Mouse (Mus musculus) hindbrain, embryonic 12.5 days (tissue): ENCODE results near the gene Vwa7. TPM values are rescaled to one million over a fixed set of nuclear protein-coding genes. Genes with fewer than 3 reads are reported as not detected.
A peak's percentile ranks its signal among the peaks of the same experiment; 100 is the strongest.
"Not testable (repeated sequence)": the region's sequence is repeated elsewhere in the genome, so short reads cannot be mapped to it uniquely, and the experiment has no call there.

Experiments used
- ATAC-seq: fragments of 200-750 bp; cut with Nextera tagmentation; 2 replicates; pipeline ENCODE4 v1.8.0; 2017; ENCODE audit warnings: moderate TSS enrichment; ENCODE audit not compliant: low FRiP score
- H3K27ac ChIP-seq: fragments of 300-500 bp; sonication (generic); 2 replicates; pipeline ENCODE4 v1.5.1; 2016; ENCODE audit warnings: mild to moderate bottlenecking
- H3K27me3 ChIP-seq: fragments of 300-500 bp; sonication (generic); 2 replicates; pipeline ENCODE4 v1.6.1; 2016; ENCODE audit warnings: mild to moderate bottlenecking
- H3K36me3 ChIP-seq: fragments of 300-500 bp; sonication (generic); 2 replicates; pipeline ENCODE4 v1.6.1; 2016; ENCODE audit warnings: mild to moderate bottlenecking
- H3K4me1 ChIP-seq: fragments of 300-500 bp; sonication (generic); 2 replicates; pipeline ENCODE4 v1.6.1; 2016
- H3K4me2 ChIP-seq: fragments of 300-500 bp; sonication (generic); replicated peaks from 2 replicates; pipeline ENCODE4 v1.6.1; 2016; ENCODE audit warnings: mild to moderate bottlenecking
- H3K4me3 ChIP-seq: fragments of 300-500 bp; sonication (generic); 2 replicates; pipeline ENCODE4 v1.5.1; 2016; ENCODE audit warnings: mild to moderate bottlenecking
- H3K9ac ChIP-seq: fragments of 300-500 bp; sonication (generic); 2 replicates; pipeline ENCODE4 v1.6.1; 2016; ENCODE audit warnings: mild to moderate bottlenecking, moderate library complexity
- H3K9me3 ChIP-seq: fragments of 300-500 bp; sonication (generic); replicated peaks from 2 replicates; pipeline ENCODE4 v1.6.1; 2016; ENCODE audit warnings: mild to moderate bottlenecking
- WGBS: fragments of 180-500 bp; shearing (Covaris S2); methylation state at CpG from one replicate; pipeline ENCODE4 v1.1.7; 2016; 5-methylcytosine and 5-hydroxymethylcytosine counted together
- polyA plus RNA-seq: library from polyadenylated mRNA; unstranded; fragments of >200 nt; fragmentation: Nextera tagmentation; extraction: Ambion mirVana; gene quantifications from 2 replicates; pipeline ENCODE4 v1.2.1, GENCODE M21; 2016

Gene Vwa7
- polyA plus RNA-seq, 1 experiment from 2014 or later: 0.12 TPM

DNA sequence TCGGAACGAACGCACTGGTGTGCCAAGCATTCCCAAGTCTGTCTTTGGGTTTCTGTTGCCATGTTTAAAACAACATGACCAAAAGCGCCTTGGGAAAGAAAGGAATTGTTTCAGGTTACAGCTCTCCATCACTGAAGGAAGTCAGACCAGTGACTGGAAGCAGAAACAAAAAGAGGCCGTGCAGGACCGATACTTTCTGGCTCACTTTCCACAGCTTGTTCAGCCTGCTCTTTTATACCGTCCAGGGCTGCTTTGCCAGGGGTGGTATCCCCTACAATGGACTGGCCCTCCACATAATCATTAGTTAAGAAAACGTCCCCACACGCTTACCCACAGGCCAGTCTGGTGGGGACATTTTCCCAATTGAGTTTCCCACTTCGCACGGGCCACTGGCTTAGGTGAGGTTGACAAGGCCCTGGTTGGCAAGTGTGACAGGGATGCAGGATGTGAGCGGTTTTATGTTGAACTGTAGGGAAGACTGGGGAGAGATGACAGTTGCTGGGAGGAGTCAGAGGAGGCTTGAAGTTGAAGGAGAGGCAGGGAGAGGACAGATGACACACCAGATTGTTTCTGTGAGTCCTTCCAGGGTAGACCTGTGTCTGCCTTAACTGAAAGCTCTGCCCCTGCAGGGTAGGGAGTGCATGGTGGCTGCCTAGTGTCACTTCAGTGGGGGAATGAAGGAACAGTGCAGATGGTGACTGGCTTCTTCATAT lies 14.1 kb upstream of the Vwa7 start:
- peak overlapping the region; percentile 92 for H3K27ac ChIP-seq
- H3K9me3 ChIP-seq: no peaks in the 10 kb centered on the region
- peaks cover 40% of the 10 kb centered on the region for H3K36me3 ChIP-seq
- WGBS: 14% methylated on average over 12 of the region's 12 CpGs
- peak overlapping the region; percentile 96 for H3K9ac ChIP-seq
- peak overlapping the region; percentile 89 for H3K4me3 ChIP-seq
- H3K27me3 ChIP-seq: no peaks in the 10 kb centered on the region
- H3K4me2 ChIP-seq: peak overlapping the region; percentile 100
- ATAC-seq: no peak
- peaks cover 41% of the 10 kb centered on the region for H3K4me1 ChIP-seq

DNA sequence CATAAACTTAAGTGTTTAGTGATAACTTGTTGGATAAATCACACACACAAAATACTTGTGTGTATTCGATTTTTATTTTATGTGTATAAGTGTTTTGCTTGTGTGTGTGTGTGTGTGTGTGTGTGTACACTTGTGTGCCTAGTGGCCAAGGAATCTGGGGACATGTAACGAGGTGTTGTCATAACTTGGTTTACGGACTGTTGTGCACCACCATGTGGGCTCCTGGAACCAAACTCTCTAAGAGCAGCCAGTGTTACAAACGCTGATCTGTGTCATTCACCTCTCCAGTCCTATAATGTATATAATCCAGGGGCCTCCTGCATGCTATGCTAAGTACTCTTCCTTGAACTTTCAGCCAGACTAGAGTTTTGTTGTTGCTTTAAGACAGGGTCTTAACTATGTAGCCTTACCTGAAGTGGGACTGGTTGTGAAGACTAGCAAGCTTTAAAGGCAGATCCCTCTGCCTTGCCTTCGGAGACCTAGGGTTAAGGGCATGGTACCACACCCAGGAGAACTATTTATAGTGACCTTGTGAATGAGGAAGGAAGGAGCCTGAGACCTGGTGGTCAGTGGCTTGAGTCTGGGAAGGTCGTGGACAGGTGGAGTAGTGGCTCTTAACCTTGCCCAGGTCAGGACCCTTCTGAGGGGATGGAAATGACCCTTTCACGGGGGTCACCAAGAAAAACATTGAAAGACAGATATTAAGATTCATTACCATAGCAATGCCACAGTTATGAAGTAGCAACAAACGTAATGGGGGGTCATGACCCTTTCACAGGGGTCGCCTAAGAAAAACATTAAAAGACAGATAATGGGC lies 13.1 kb upstream of the Vwa7 start:
- peak overlapping the region; percentile 96; the same call in 1 of the 2 replicates for H3K9ac ChIP-seq
- H3K4me1 ChIP-seq: peaks cover 38% of the 10 kb centered on the region
- H3K4me2 ChIP-seq: peak overlapping the region; percentile 100
- 80% methylated on average over 9 of the region's 9 CpGs for WGBS
- H3K27me3 ChIP-seq: no peaks in the 10 kb centered on the region
- H3K36me3 ChIP-seq: peaks cover 40% of the 10 kb centered on the region
- no peaks in the 10 kb centered on the region for H3K9me3 ChIP-seq
- H3K27ac ChIP-seq: no peak overlapping the region
- no peak for ATAC-seq
- no peak overlapping the region for H3K4me3 ChIP-seq

DNA sequence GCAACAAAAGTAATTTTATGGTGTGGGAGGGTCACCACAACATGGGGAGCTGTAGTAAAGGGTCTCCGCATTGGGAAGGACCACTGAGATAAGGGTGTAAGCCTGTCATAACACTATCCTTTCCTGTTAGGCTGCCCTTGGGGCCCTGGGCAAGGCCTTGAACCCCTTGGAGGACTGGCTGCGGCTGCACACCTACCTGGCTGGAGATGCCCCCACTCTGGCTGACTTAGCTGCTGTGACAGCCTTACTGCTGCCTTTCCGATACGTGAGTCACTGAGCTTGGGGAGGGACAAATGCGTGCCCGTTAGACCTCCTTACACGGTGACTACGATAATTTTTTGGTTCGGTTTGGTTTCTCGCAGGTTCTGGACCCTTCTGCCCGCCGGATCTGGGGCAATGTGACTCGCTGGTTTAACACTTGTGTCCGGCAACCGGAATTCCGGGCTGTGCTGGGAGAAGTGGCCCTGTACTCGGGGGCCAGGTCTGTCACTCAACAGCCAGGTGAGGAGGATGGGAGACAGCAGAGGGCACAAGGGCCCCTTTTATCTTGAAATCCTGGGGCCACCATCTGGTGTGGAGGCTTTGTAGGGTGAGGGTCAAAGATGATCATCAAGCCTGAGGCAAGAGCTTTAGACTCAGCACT lies 12.2 kb upstream of the Vwa7 start:
- H3K9me3 ChIP-seq: no peaks in the 10 kb centered on the region
- no peak overlapping the region for H3K4me3 ChIP-seq
- H3K4me2 ChIP-seq: no peak overlapping the region
- peaks cover 31% of the 10 kb centered on the region for H3K4me1 ChIP-seq
- H3K9ac ChIP-seq: no peak overlapping the region
- WGBS: 94% methylated on average over 17 of the region's 17 CpGs
- no peak overlapping the region for H3K27ac ChIP-seq
- H3K27me3 ChIP-seq: no peaks in the 10 kb centered on the region
- peaks cover 50% of the 10 kb centered on the region for H3K36me3 ChIP-seq
- ATAC-seq: no peak

DNA sequence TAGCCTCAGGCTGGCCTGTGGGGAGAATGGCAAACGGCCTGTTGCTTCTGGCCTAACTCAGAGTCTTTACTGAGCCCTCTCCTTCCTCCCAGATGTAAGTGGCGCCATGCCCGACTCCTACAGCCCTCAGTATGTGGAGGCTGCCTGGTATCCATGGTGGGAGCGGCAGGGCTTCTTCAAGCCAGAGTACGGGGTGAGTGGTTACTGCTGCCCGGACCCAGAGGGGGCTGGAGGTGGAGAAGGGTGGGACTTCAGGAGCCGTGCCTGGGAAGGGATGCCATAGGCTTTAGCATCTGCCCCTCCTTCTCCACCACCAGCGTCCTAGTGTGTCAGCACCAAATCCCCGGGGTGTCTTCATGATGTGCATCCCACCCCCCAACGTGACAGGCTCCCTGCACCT lies 11.2 kb upstream of the Vwa7 start:
- no peak for ATAC-seq
- Histone ChIP-seq H3K9ac (peak overlapping the region; percentile 14; the same call in 1 of the 2 replicates), H3K36me3 (peaks cover 60% of the 10 kb centered on the region), H3K9me3 (no peaks in the 10 kb centered on the region), H3K27me3 (no peaks in the 10 kb centered on the region), H3K4me3 (no peak overlapping the region), H3K4me1 (peaks cover 21% of the 10 kb centered on the region), H3K4me2 (no peak overlapping the region), H3K27ac (no peak overlapping the region)
- WGBS: 94% methylated on average over 10 of the region's 10 CpGs

GRCm38 (mm10) chr17:35005902-35006301 lies 10.5 kb upstream of the Vwa7 start:
- not testable (repeated sequence) for H3K9ac ChIP-seq, H3K4me3 ChIP-seq, ATAC-seq, H3K27ac ChIP-seq, H3K4me2 ChIP-seq, H3K27me3 ChIP-seq, H3K9me3 ChIP-seq
- peaks cover 67% of the 10 kb centered on the region for H3K36me3 ChIP-seq
- over 99% methylated on average over 4 of the region's 5 CpGs for WGBS
- H3K4me1 ChIP-seq: peaks cover 21% of the 10 kb centered on the region

GRCm38 (mm10) chr17:35007387-35007991 lies 8.9 kb upstream of the Vwa7 start:
- Histone ChIP-seq H3K36me3 (peaks cover 83% of the 10 kb centered on the region), H3K27ac (no peak overlapping the region), H3K4me1 (peaks cover 10% of the 10 kb centered on the region), H3K4me2 (no peak overlapping the region), H3K9me3 (no peaks in the 10 kb centered on the region), H3K4me3 (no peak overlapping the region), H3K27me3 (no peaks in the 10 kb centered on the region), H3K9ac (no peak overlapping the region)
- 96% methylated on average over 7 of the region's 7 CpGs for WGBS
- ATAC-seq: no peak

DNA sequence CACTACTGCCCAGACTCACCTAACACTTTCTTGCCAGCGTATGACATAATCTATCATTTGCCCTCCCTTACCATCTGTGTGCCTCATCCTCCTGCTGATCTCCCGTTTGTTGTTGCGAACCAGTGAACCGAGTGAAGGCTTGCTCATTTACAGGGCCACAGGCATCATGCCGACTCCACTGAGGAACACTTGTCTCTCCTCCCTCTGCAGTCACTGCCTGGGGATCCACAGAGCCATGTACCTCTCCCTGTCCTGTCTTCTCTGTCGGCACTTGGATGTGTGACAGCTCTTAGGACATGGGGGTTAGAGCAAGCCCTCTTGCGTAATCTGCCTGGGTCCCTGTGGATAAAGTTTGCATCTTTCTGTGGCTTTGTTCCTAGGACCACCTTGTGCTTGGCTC lies 6.8 kb upstream of the Vwa7 start:
- Histone ChIP-seq H3K4me3 (no peak overlapping the region), H3K4me2 (no peak overlapping the region), H3K9me3 (no peaks in the 10 kb centered on the region), H3K27ac (no peak overlapping the region), H3K36me3 (peaks cover 98% of the 10 kb centered on the region), H3K4me1 (no peaks in the 10 kb centered on the region), H3K9ac (no peak overlapping the region), H3K27me3 (no peaks in the 10 kb centered on the region)
- no peak for ATAC-seq
- 87% methylated on average over 7 of the region's 7 CpGs for WGBS

DNA sequence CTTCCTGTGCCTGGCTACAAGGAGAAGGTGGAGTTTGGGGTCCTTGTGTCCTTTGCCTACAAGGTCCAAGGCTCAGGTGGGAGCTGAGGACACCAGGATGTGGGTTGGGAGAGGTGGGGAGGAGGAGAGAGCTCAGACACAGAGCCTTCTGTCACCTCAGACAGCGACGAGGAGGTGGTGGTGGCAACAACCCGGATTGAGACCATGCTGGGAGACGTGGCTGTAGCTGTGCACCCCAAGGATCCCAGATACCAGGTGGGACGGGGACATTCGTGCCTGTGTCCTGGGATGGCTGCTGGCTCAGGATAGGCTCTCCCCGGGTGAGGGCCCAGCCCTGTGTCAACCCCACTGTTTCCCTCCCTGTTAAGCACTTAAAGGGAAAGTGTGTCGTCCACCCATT lies 4.9 kb upstream of the Vwa7 start:
- 88% methylated on average over 8 of the region's 8 CpGs for WGBS
- H3K36me3 ChIP-seq: peaks cover 100% of the 10 kb centered on the region

GRCm38 (mm10) chr17:35012430-35012829 lies 3.9 kb upstream of the Vwa7 start:
- H3K4me3 ChIP-seq: no peak overlapping the region
- 92% methylated on average over 13 of the region's 13 CpGs for WGBS
- H3K9ac ChIP-seq: no peak overlapping the region
- peaks cover 99% of the 10 kb centered on the region for H3K36me3 ChIP-seq
- H3K9me3 ChIP-seq: no peaks in the 10 kb centered on the region
- H3K27ac ChIP-seq: no peak overlapping the region
- no peak overlapping the region for H3K4me2 ChIP-seq
- peaks cover 4% of the 10 kb centered on the region; the same call in 1 of the 2 replicates for H3K4me1 ChIP-seq
- H3K27me3 ChIP-seq: no peaks in the 10 kb centered on the region
- no peak for ATAC-seq

More for the DNA sequence above, 4.9 kb upstream of the Vwa7 start:
- no peak overlapping the region for H3K9ac ChIP-seq
- H3K27ac ChIP-seq: no peak overlapping the region
- no peaks in the 10 kb centered on the region for H3K27me3 ChIP-seq
- no peak overlapping the region for H3K4me3 ChIP-seq
- H3K4me2 ChIP-seq: no peak overlapping the region
- no peaks in the 10 kb centered on the region for H3K9me3 ChIP-seq
- peaks cover 2% of the 10 kb centered on the region; the same call in 1 of the 2 replicates for H3K4me1 ChIP-seq
- ATAC-seq: no peak

DNA sequence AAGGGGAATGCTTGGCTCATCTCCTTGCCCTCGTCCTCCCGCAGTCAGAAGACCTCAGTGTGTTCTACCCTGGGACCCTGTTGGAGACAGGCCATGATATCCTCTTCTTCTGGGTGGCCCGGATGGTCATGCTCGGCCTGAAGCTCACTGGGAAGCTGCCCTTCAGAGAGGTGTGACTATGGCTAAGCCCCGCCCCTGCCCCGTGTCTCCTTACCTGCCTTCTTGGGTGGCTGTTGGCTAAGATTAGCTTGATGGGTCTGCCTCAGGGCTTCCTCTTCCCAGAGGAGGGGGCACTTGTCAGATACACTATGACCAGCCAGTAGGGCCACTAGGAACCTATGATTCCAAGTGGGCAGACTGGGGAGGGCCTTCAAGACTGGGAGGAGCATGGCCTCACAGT lies 3.2 kb upstream of the Vwa7 start:
- no peak for ATAC-seq
- 93% methylated on average over 6 of the region's 6 CpGs for WGBS
- H3K36me3 ChIP-seq: peaks cover 95% of the 10 kb centered on the region

DNA sequence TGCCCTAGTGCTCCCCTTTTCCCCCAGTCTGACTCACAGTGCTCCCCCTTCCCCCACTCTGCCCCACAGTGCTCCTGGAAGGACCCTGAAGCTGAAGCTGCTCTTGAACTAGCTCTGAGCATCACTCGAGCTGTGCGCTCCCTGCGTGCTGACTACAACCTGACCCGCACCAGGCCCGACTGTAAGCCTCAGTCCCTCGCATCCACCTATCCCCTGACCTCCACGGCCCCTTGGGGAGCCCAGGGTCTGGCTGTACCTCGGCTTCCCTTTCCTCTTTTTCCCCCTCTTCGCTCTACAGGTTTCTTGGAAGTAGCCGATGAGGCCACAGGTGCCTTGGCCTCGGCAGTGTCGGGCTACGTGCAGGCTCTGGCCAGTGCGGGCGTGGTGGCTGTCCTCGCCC lies 1.1 kb upstream of the Vwa7 start:
- Histone ChIP-seq H3K27me3 (no peaks in the 10 kb centered on the region), H3K36me3 (peaks cover 74% of the 10 kb centered on the region), H3K9ac (no peak overlapping the region), H3K4me1 (peaks cover 4% of the 10 kb centered on the region; the same call in 1 of the 2 replicates), H3K9me3 (no peaks in the 10 kb centered on the region), H3K27ac (no peak overlapping the region), H3K4me3 (no peak overlapping the region), H3K4me2 (no peak overlapping the region)
- no peak for ATAC-seq
- 92% methylated on average over 16 of the region's 16 CpGs for WGBS

More for the DNA sequence above, 3.2 kb upstream of the Vwa7 start:
- Histone ChIP-seq H3K9ac (no peak overlapping the region), H3K4me3 (no peak overlapping the region), H3K27ac (no peak overlapping the region), H3K27me3 (no peaks in the 10 kb centered on the region), H3K4me2 (no peak overlapping the region), H3K9me3 (no peaks in the 10 kb centered on the region), H3K4me1 (peaks cover 4% of the 10 kb centered on the region; the same call in 1 of the 2 replicates)
